Mouse (Mus musculus): ENCODE measurements around the gene Sars2.

DNA sequence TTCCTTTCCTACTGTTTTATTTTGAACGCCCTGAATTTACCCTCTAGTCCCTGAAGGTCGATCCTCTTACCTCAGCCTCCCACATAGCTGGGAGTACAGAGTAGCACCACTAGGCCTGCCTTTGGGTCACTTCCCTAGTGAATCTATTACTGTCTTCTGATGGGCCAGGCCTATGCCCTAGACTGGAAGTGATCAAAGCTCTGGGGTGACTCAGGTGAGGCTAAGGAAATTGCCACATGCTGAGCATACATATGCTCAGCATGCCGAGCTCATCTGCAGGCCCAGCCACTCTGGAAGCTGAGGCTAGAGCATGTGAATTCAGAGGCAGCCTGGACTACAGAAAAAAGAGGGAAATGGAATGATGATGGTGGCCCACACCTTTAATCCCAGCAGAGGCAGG is 31.4 kb downstream of the Sars2 start:
- TF ChIP-seq CTCF (IDR thresholded peaks at IDR 0.05; ENCODE audit: insufficient read depth, low read length) (no peak), POLR2A (IDR thresholded peaks at IDR 0.05; ENCODE audit: borderline replicate concordance, extremely low read depth, low read depth, low read length) (no peak)
